Comparison of ENCODE assay signal across 19 mouse cellular contexts in the genomic region with DNA sequence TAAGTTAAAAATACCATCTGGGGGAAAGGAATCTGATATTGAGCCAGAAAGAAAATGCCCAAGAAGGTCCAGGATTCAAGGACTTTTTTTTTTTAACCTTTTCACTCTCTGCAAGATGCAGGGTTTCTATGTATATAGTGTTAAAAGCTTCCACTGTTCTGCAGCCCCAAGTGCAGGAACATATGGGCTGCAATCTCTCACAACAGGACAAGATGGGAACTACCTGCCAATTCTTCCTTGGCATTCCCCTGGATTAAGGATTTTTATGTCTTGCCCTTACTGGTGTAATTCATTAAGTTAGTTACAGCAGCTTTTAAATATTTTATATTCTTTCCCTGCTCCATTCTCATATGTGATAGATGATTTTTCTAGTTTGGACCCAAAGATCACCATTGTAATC.
A peak's percentile ranks its signal among the peaks of the same experiment; 100 is the strongest.
DNase-seq lines count a peak whose midpoint lies in the region; TF ChIP-seq lines count a peak whose summit lies in the region.
"Had no signal": no experiment of that assay in that cellular context is flagged by ENCODE, and none has a peak within 500 bp of the region (broad histone marks: within the 10 kb centered on the region; RNA-seq: fewer than 3 reads in every experiment).

No protein-coding gene starts in this region.

- TF ChIP-seq CTCF in brain, embryonic 14.5 days (IDR thresholded peaks at IDR 0.05; ENCODE audit: borderline replicate concordance, extremely low read depth, insufficient read depth, insufficient read length) = no peak
- no peak for TF ChIP-seq CTCF in cerebellum, adult 2 months (IDR thresholded peaks at IDR 0.05; ENCODE audit: borderline replicate concordance, insufficient read depth, low read depth, low read length)
- TF ChIP-seq CTCF in layer of hippocampus, adult 2 months (conservative IDR thresholded peaks at IDR 0.05) = no peak

- H3K4me1 ChIP-seq in cerebellum, adult 2 months (ENCODE audit: control insufficient read depth, insufficient read depth, low read length) = no peaks in the 10 kb centered on the region
- H3K4me1 ChIP-seq: embryonic facial prominence, embryonic 13.5 days; forebrain, embryonic 13.5 days; heart, embryonic 15.5 days; hindbrain, embryonic 13.5 days had no signal

- TF ChIP-seq POLR2A in brain, embryonic 14.5 days (IDR thresholded peaks at IDR 0.05; ENCODE audit: borderline replicate concordance, extremely low read depth, insufficient read depth, insufficient read length, poor library complexity, severe bottlenecking) = no peak
- TF ChIP-seq POLR2A in cerebellum, adult 2 months (IDR thresholded peaks at IDR 0.05; ENCODE audit: borderline replicate concordance, insufficient read depth, low read length) = no peak

- no peak overlapping the region for H3K4me3 ChIP-seq in cerebellum, adult 2 months (replicated peaks; ENCODE audit: insufficient read depth, low read depth, low read length)
- no peak overlapping the region for H3K4me3 ChIP-seq in layer of hippocampus, adult 2 months
- H3K4me3 ChIP-seq: embryonic facial prominence, embryonic 13.5 days; forebrain, embryonic 13.5 days; gastrocnemius, adult 2 months; heart, embryonic 15.5 days; hindbrain, embryonic 13.5 days had no signal

- H3K27ac ChIP-seq in cerebellum, adult 2 months (ENCODE audit: insufficient read depth, low read length) = no peak overlapping the region
- H3K27ac ChIP-seq in layer of hippocampus, adult 2 months = no peak overlapping the region
- H3K27ac ChIP-seq: embryonic facial prominence, embryonic 13.5 days; forebrain, embryonic 13.5 days; gastrocnemius, adult 2 months; heart, embryonic 15.5 days; hindbrain, embryonic 13.5 days; hindbrain, postnatal 0 days had no signal

- peak; percentile 83 for DNase-seq in brain, adult 2 months (ENCODE audit: low read depth, low spot score)
- DNase-seq in brain, embryonic 14.5 days (ENCODE audit: low read depth) = peak; percentile 26
- peak; percentile 36 to 79 for DNase-seq in cerebellum, adult 2 months
- peak; percentile 19 to 33 for DNase-seq in cerebellum, postnatal 10 days
- no peak for DNase-seq in right cerebral cortex, postnatal 36 days (ENCODE audit: low spot score in 2 of 2)
- no peak for DNase-seq in layer of hippocampus, adult 2 months (ENCODE audit: low spot score in 2 of 2)
- no peak for DNase-seq in urinary bladder, postnatal 14 days (ENCODE audit: low spot score)
- DNase-seq: adrenal gland, adult 8-10 months; adrenal gland, postnatal 36 days; gastrocnemius, adult 2 months; gastrocnemius, postnatal 25 days; heart, adult 11 months; heart, postnatal 14 days; kidney, adult 18-20 months had no signal

- H3K27me3 ChIP-seq in cerebellum, adult 2 months (ENCODE audit: control insufficient read depth, insufficient read depth, low read length) = no peaks in the 10 kb centered on the region
- H3K27me3 ChIP-seq: embryonic facial prominence, embryonic 13.5 days; forebrain, embryonic 13.5 days; heart, embryonic 15.5 days; hindbrain, embryonic 13.5 days had no signal

Comparison
In these comparisons a context has a peak if more than half of its experiments do, and no peak if none do; other contexts are left out.
1. DNase-seq: peak in brain, adult 2 months (single experiment), brain, embryonic 14.5 days (single experiment), cerebellum, adult 2 months (2 of 2) and cerebellum, postnatal 10 days (2 of 2); none in right cerebral cortex, postnatal 36 days (0 of 2), layer of hippocampus, adult 2 months (0 of 2) and urinary bladder, postnatal 14 days (single experiment).